Mouse (Mus musculus) myocyte (in vitro differentiated cells): Measurements from ENCODE around the gene Clstn3.

Experiments used
- CEBPB ChIP-seq: IDR thresholded peaks from 2 replicates; pipeline ENCODE4 v1.6.1; 2011; ENCODE audit warnings: mild to moderate bottlenecking, moderate library complexity; ENCODE audit not compliant: poor library complexity, insufficient read depth, severe bottlenecking
- E2F4 ChIP-seq: IDR thresholded peaks from one replicate; pipeline ENCODE4 v1.6.1; 2011; ENCODE audit warnings: mild to moderate bottlenecking, control low read depth, moderate library complexity; ENCODE audit not compliant: insufficient read depth
- MAX ChIP-seq: IDR thresholded peaks from one replicate; pipeline ENCODE4 v1.6.1; 2011; ENCODE audit warnings: low read depth, mild to moderate bottlenecking, control low read depth
- MYOD1 ChIP-seq, 3 experiments: IDR thresholded peaks; one replicate each; pipeline ENCODE4 v1.6.1; 2011; ENCODE audit warnings: control low read depth in 2 of 3, low read depth in 2 of 3, mild to moderate bottlenecking in 2 of 3, moderate library complexity in 1 of 3; ENCODE audit not compliant: insufficient read length in 2 of 3, control insufficient read depth in 1 of 3
- MYOG ChIP-seq, 3 experiments: IDR thresholded peaks; one replicate each; pipeline ENCODE4 v1.6.1; 2011; ENCODE audit warnings: control low read depth in 2 of 3, low read depth in 2 of 3, mild to moderate bottlenecking in 2 of 3; ENCODE audit not compliant: insufficient read length in 2 of 3, control insufficient read depth in 1 of 3, insufficient read depth in 1 of 3
- POLR2A ChIP-seq: IDR thresholded peaks from one replicate; pipeline ENCODE4 v1.6.1; 2011; ENCODE audit warnings: low read depth, mild to moderate bottlenecking, control low read depth, moderate library complexity; ENCODE audit not compliant: insufficient read length
- POLR2AphosphoS2 ChIP-seq: IDR thresholded peaks from one replicate; pipeline ENCODE4 v1.6.1; 2011; ENCODE audit warnings: low read depth, control low read depth; ENCODE audit not compliant: insufficient read length
- REST ChIP-seq: IDR thresholded peaks from one replicate; pipeline ENCODE4 v1.6.1; 2011; ENCODE audit warnings: mild to moderate bottlenecking, control low read depth, moderate library complexity; ENCODE audit not compliant: insufficient read depth, insufficient read length
- SRF ChIP-seq: IDR thresholded peaks from one replicate; pipeline ENCODE4 v1.6.1; 2011; ENCODE audit warnings: low read depth; ENCODE audit not compliant: control insufficient read depth, insufficient read length
- TCF12 ChIP-seq: IDR thresholded peaks from one replicate; pipeline ENCODE4 v1.6.1; 2011; ENCODE audit warnings: mild to moderate bottlenecking, control low read depth; ENCODE audit not compliant: poor library complexity, insufficient read depth, severe bottlenecking
- TCF3 ChIP-seq: IDR thresholded peaks from one replicate; pipeline ENCODE4 v1.6.1; 2011; ENCODE audit warnings: low read depth, control low read depth; ENCODE audit not compliant: insufficient read length
- USF1 ChIP-seq: IDR thresholded peaks from one replicate; pipeline ENCODE4 v1.6.1; 2011; ENCODE audit warnings: low read depth, mild to moderate bottlenecking, control low read depth, moderate library complexity

DNA sequence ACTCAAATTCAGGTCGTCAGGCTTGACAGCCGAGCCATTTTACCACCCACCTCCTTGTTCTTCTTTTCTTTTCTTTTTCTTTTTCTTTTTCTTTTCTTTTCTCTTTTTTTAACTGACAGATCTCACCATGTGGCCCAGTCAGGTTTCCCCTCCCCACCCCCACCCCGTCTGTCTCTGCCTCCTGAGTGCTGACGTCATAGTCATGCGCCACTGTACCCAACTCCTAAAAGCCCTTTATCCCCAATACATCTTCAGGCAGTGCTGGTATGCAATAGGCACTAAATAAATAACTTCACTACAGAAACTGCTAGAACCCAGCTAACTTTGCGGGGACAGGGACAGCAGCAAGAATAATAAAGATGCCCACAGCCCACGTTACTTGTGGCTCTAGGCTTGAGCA is 28.3 kb downstream of the Clstn3 start:
- no peak for TF ChIP-seq POLR2A
- no peak for TF ChIP-seq CEBPB
- TF ChIP-seq TCF12 = no peak
- TF ChIP-seq MAX = no peak
- TF ChIP-seq MYOG (IDR thresholded peaks at IDR 0.05; ENCODE audit: control insufficient read depth in 1 of 3, insufficient read depth in 1 of 3, insufficient read length in 2 of 3, low read depth in 2 of 3) = no peak
- TF ChIP-seq REST = no peak
- TF ChIP-seq MYOD1 (IDR thresholded peaks at IDR 0.05; ENCODE audit: control insufficient read depth in 1 of 3, insufficient read length in 2 of 3, low read depth in 2 of 3) = no peak
- no peak for TF ChIP-seq SRF
- no peak for TF ChIP-seq TCF3
- no peak for TF ChIP-seq E2F4
- no peak for TF ChIP-seq POLR2AphosphoS2
- TF ChIP-seq USF1 = no peak
